Mouse (Mus musculus) thymus, postnatal 10 days (tissue): ENCODE results near the gene Alg1.

ENCODE experiments used
- DNase-seq, 2 experiments: peaks; one replicate each; pipeline ENCODE4 v3.0.0; 2021; ENCODE audit warnings: low spot score in 2 of 2

Gene Alg1

DNA sequence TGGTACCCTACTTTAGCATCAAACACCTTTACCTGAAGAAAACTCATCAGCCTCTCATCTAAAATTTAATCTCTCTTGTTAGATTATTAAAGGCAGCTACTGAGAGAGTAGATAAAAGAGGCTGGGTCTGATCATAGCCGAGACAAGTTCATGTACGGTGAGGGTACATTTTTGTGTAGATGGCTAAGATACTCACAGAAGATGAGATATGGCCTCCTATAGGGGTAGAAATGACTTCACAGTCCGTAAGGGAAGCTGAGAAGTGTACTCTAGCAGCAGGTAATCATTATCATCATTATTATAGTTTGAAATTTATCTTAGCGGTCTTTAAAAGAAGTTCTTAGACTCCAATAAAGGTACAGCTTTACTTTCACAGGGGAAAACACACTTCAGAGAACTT is 439 bp upstream of the Alg1 start:
- DNase-seq, result no peak

- DNase-seq, result no peak
Observed at GRCm38 (mm10) chr16:5242355-5242754, 8.9 kb downstream of the Alg1 start.

GRCm38 (mm10) chr16:5242882-5243281 is 9.5 kb downstream of the Alg1 start:
- no peak for DNase-seq

DNA sequence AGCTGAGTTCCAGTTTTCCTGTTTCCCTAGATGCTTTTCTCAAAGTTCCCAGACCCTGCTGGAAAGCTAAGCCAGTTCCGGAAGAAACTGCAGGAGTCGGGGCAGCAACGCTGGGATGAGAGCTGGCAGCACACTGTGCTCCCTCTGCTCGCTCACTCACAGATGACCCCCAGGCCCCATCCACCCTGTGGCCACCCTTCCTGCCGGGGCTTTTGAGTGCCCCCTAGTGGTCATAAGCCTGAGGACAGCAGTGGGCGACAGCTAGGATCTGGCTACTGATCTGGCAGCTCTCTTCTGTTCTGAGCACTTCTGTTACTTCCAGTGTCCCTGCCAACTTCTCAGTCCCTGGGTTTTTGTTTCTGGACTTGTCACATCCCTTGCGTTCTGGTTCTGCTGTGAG is 11.0 kb downstream of the Alg1 start:
- DNase-seq, result peak; percentile 18 to 64

DNA sequence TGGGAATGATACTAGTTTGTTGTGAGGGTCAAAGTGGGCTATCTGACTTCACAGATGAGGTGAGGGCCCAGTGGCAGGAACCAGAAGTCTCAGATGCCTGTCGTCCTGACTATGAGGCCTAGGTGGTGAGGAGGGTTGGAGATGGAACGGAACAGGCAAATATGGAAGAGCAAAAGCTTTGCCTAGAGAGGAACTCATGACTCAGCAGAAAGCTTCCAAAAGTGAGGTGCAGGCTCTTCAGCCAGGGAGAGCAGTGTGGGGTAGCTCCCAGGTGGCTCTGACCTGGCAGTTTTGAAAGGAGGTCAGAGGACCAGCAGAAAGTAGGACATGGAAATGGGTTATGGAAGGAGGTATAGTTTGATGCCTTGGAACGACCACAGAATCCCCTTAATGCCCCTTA is 17.5 kb downstream of the Alg1 start:
- DNase-seq, result no peak

DNA sequence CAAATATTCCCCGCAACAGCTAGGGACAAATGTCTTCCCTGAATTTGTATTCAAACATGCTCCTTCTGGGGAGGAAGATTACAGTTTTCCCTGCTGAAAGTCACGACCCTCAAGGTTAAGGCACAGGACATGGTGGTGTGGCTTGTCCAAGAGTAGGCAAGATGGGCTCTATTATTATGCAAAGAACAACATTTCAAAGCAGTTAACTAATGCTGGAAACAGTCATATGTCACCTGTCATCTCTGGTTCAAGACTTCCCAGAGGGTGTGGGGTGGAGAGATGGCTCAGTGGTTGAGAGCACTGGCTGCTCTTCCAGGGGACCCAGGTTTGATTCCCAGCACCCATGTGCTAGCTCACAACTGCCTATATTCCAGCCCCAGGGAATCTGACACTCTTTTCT is 18.8 kb downstream of the Alg1 start:
- no peak for DNase-seq

- DNase-seq, result peak; percentile 79 to 88
Observed at GRCm38 (mm10) chr16:5254346-5255025, 21.1 kb downstream of the Alg1 start.

- DNase-seq, result no peak
Observed at GRCm38 (mm10) chr16:5255081-5255740, 21.8 kb downstream of the Alg1 start.

DNA sequence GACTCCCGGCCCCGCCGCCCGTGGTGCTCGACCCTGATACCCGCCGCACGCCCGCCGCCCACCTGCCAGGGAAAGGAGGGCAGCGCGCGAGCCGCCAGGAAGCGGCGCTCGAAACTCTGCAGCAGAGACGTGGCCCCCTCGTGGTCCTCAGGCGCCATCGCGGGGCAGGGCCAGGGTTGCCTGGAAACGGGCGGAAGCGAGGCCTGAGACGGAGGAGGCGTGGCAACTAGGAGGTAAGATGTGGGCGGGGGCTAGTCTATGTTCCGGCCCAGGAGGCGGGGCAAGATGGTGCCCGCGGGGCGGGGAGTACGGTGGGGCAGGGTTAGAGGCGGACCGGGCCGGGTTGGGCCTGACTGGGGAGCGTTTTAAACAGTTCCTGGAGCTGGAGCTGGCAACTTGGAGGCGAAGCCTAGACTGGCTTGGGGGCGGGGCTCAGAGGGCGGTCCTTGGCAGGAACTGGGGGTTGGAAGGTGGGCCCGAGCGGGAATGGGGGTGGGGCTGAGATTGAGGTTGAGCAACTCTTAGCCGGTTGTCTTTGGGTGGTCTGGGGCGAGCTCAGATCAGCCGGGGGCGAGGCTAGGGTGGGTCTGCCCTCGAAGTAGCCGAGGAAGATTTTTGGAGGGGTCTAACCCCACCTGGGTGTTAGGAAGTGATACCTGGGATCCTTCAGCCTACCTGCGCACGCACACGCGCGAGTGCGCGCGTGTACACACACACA is 22.5 kb downstream of the Alg1 start, which contains the start of gene Eef2kmt:
Gene Eef2kmt (minus strand): TSS at position 205 of the 718 bp plus-strand sequence.
- DNase-seq, result peak; percentile 99

DNA sequence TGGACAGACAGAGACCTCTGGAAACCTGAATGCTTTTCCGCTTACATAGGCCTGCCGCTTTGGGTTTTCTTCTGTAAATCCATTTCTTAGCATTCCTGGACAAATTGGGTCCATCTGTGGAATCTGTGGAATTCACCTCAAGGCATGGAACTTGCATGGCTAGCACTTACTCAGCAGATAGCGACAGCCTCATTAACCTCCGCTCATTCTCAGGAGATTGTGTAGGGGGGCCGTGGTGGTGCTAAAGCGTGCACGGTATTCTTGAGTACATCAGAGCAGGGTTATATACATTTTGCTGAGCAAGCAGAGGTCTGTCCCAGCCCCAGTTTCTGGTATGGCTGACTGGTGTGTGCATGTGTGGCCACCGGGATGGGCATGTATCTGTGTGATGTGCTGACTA is 29.7 kb downstream of the Alg1 start:
- DNase-seq, result no peak

DNA sequence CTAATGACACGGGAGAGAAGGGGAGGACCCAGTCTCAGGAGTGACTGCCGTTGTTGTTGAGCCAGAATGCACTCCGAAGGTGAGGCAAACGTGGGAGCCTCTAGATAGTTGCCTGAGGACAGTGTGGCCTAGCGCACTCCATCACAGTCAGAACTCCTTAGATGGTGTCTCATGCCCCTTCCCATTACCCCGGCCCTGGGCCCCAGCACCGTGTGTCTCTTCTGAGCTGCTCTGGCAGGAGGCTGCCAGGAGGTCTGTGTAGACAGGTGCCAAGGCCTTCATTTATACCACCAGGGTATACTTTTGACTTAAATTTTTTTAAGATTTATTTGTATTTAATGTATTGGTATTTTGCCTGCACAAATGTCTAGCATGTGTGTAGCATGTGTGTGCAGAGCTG is 30.5 kb downstream of the Alg1 start:
- no peak for DNase-seq

DNA sequence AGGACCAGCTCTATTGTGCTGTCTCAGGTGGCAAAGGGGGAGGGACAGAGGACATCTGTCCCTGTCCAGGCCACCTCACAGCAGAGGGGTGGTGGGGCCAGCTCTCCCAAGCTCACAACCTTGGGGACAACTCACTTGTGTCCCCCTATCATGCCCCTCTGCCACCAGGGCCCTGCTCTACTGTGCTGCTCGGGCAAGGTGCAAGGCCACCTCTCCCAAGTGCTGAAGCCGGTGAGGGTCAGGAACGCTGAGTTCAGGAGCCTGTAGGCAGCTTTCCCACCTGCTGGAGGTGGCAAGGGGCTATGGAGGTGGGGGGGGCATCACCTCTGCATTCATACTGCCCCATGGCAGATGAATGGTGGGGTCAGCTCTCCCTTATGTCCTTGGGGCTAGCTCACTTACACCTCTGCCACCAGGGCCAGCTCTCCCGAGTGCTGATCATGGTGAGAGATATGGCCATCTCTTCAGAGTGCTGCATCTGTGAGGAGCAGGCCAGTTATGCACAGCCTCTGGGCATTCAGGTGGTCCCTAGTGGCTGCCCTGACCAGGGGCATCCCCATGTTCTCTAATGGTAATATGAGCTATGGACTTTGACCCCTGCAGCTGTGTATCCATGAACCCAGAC is 38.1 kb downstream of the Alg1 start:
- no peak for DNase-seq

DNA sequence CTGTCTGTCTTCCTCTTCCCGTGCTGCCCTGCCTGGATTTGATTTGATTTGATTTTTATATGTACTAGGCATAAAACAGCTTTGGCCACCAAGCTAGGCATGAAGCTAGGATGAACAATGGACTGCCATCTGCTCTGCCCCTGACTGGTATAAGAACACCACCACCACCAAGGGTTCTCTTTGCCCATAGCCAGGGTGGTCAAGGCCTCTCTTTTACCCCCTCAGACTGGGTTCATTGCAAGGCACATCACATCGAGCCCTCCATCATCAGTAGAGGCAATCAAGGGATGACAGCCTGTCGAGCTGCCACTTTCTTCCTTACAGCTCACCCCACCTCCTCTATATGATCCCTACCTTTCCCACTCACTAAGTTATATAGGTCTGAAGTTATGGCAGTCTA is 39.0 kb downstream of the Alg1 start:
- no peak for DNase-seq

- no peak for DNase-seq
Observed at GRCm38 (mm10) chr16:5279571-5280222, 46.3 kb downstream of the Alg1 start.

DNA sequence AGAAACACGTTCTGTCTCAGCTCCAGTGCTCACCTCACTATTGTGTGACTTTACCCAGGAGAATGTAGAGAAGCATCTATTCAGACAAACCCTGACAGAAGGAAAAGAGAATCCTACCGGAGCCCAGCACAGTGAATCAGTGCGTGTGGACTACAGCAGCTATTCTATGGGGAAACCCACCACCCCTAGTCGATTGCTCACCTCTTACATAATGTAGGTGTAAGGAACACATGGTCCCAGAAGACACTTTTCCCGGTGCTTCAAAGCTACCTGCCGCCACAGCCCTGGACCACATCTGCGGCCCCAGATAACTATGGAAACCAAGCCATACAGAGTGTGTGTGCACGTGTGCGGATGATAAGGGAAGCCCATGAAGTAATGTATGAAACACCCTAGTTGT is 49.3 kb downstream of the Alg1 start:
- no peak for DNase-seq

- no peak for DNase-seq
Observed at GRCm38 (mm10) chr16:5285376-5285775, 52.0 kb downstream of the Alg1 start.
